Mouse (Mus musculus): ENCODE results near the gene Vmn1r18. TPM values are rescaled to one million over a fixed set of nuclear protein-coding genes. Genes with fewer than 3 reads are reported as not detected.
"Not testable (repeated sequence)": the region's sequence is repeated elsewhere in the genome, so short reads cannot be mapped to it uniquely, and the experiment has no call there.

Vmn1r18 gene
- not detected in 2 replicates for polyA plus RNA-seq (2016; fragmentation: Nextera tagmentation; extraction: Ambion mirVana)

- Histone ChIP-seq H3K36me3 (no peaks in the 10 kb centered on the region), H3K9ac (no peak within 1 kb of the TSS), H3K4me3 (no peak within 1 kb of the TSS), H3K27me3 (no peaks in the 10 kb centered on the region), H3K27ac (no peak within 1 kb of the TSS), H3K4me1 (no peaks in the 10 kb centered on the region), H3K4me2 (replicated peaks) (no peak within 1 kb of the TSS), H3K9me3 (no peaks in the 10 kb centered on the region)
- no peak for ATAC-seq (ENCODE audit: insufficient number of reproducible peaks, insufficient read depth, low FRiP score, low TSS enrichment)
Measured at GRCm38 (mm10) chr6:57395683-57396082, at the start of gene Vmn1r18. TSS of gene Vmn1r18 (minus strand) at chr6:57395783.

- no peaks in the 10 kb centered on the region for H3K27me3 ChIP-seq
- H3K9me3 ChIP-seq: no peaks in the 10 kb centered on the region
- 71% methylated on average over 1 of the region's 1 CpGs for WGBS
- no peak overlapping the region for H3K9ac ChIP-seq
- H3K27ac ChIP-seq: no peak overlapping the region
- no peak for ATAC-seq (ENCODE audit: insufficient number of reproducible peaks, insufficient read depth, low FRiP score, low TSS enrichment)
- no peak overlapping the region for H3K4me2 ChIP-seq (replicated peaks)
- no peaks in the 10 kb centered on the region for H3K36me3 ChIP-seq
- no peak overlapping the region for H3K4me3 ChIP-seq
- H3K4me1 ChIP-seq: no peaks in the 10 kb centered on the region
Measured at GRCm38 (mm10) chr6:57431196-57431595, 35.6 kb upstream of the Vmn1r18 start.

- no peaks in the 10 kb centered on the region for H3K27me3 ChIP-seq
- WGBS: 74% methylated on average over 1 of the region's 1 CpGs
Measured at GRCm38 (mm10) chr6:57428630-57429029, 33.0 kb upstream of the Vmn1r18 start, which contains the start of gene Vmn1r20. TSS of gene Vmn1r20 (plus strand) at chr6:57428930.

GRCm38 (mm10) chr6:57403480-57403879 is 7.9 kb upstream of the Vmn1r18 start, which contains the start of gene Vmn1r19:
TSS of gene Vmn1r19 (plus strand) at chr6:57403780.
- H3K36me3 ChIP-seq; H3K27ac ChIP-seq; H3K4me2 ChIP-seq (replicated peaks); H3K27me3 ChIP-seq; H3K4me1 ChIP-seq; H3K9ac ChIP-seq; H3K9me3 ChIP-seq; H3K4me3 ChIP-seq; ATAC-seq (ENCODE audit: insufficient number of reproducible peaks, insufficient read depth, low FRiP score, low TSS enrichment): not testable (repeated sequence)
- 64% methylated on average over 3 of the region's 3 CpGs for WGBS

More at GRCm38 (mm10) chr6:57428630-57429029, 33.0 kb upstream of the Vmn1r18 start, which contains the start of gene Vmn1r20:
- no peak within 1 kb of the TSS for H3K9ac ChIP-seq
- no peaks in the 10 kb centered on the region for H3K36me3 ChIP-seq
- ATAC-seq (ENCODE audit: insufficient number of reproducible peaks, insufficient read depth, low FRiP score, low TSS enrichment): no peak
- H3K4me3 ChIP-seq: no peak within 1 kb of the TSS
- H3K4me2 ChIP-seq (replicated peaks): no peak within 1 kb of the TSS
- no peaks in the 10 kb centered on the region for H3K4me1 ChIP-seq
- H3K27ac ChIP-seq: no peak within 1 kb of the TSS
- H3K9me3 ChIP-seq: no peaks in the 10 kb centered on the region

- no peak for ATAC-seq (ENCODE audit: insufficient number of reproducible peaks, insufficient read depth, low FRiP score, low TSS enrichment)
- H3K4me2 ChIP-seq (replicated peaks): no peak overlapping the region
- no peaks in the 10 kb centered on the region for H3K9me3 ChIP-seq
- no peaks in the 10 kb centered on the region for H3K27me3 ChIP-seq
- no peaks in the 10 kb centered on the region for H3K36me3 ChIP-seq
- no peak overlapping the region for H3K27ac ChIP-seq
- 81% methylated on average over 1 of the region's 1 CpGs for WGBS
- no peak overlapping the region for H3K9ac ChIP-seq
- H3K4me1 ChIP-seq: no peaks in the 10 kb centered on the region
- no peak overlapping the region for H3K4me3 ChIP-seq
Measured at GRCm38 (mm10) chr6:57367496-57367895, 28.1 kb downstream of the Vmn1r18 start.

- not testable (repeated sequence) for H3K4me2 ChIP-seq (replicated peaks); H3K27ac ChIP-seq; ATAC-seq (ENCODE audit: insufficient number of reproducible peaks, insufficient read depth, low FRiP score, low TSS enrichment); H3K9ac ChIP-seq; H3K4me1 ChIP-seq; H3K4me3 ChIP-seq; H3K36me3 ChIP-seq; H3K9me3 ChIP-seq; H3K27me3 ChIP-seq
- 89% methylated on average over 1 of the region's 1 CpGs for WGBS
Measured at GRCm38 (mm10) chr6:57365866-57366265, 29.7 kb downstream of the Vmn1r18 start.

- no peak for ATAC-seq (ENCODE audit: insufficient number of reproducible peaks, insufficient read depth, low FRiP score, low TSS enrichment)
- no peaks in the 10 kb centered on the region for H3K36me3 ChIP-seq
- H3K27ac ChIP-seq: no peak within 1 kb of the TSS
- no peak within 1 kb of the TSS for H3K4me3 ChIP-seq
- 83% methylated on average over 1 of the region's 1 CpGs for WGBS
- H3K9me3 ChIP-seq: no peaks in the 10 kb centered on the region
- H3K4me1 ChIP-seq: no peaks in the 10 kb centered on the region
- H3K4me2 ChIP-seq (replicated peaks): no peak within 1 kb of the TSS
- no peaks in the 10 kb centered on the region for H3K27me3 ChIP-seq
- no peak within 1 kb of the TSS for H3K9ac ChIP-seq
Measured at GRCm38 (mm10) chr6:57363627-57364026, 32.0 kb downstream of the Vmn1r18 start, which contains the start of gene Vmn1r17. TSS of gene Vmn1r17 (minus strand) at chr6:57363727.

- Histone ChIP-seq H3K27ac (no peak overlapping the region), H3K36me3 (no peaks in the 10 kb centered on the region), H3K4me2 (replicated peaks) (no peak overlapping the region), H3K4me1 (no peaks in the 10 kb centered on the region), H3K9ac (no peak overlapping the region), H3K9me3 (no peaks in the 10 kb centered on the region), H3K4me3 (no peak overlapping the region), H3K27me3 (no peaks in the 10 kb centered on the region)
- ATAC-seq (ENCODE audit: insufficient number of reproducible peaks, insufficient read depth, low FRiP score, low TSS enrichment): no peak
- WGBS: 81% methylated on average over 2 of the region's 2 CpGs
Measured at GRCm38 (mm10) chr6:57356864-57357263, 38.7 kb downstream of the Vmn1r18 start.

GRCm38 (mm10) chr6:57329394-57329793 is 66.2 kb downstream of the Vmn1r18 start, which contains the start of gene Vmn1r16:
TSS of gene Vmn1r16 (minus strand) at chr6:57329494.
- 76% methylated on average over 3 of the region's 3 CpGs for WGBS
- ATAC-seq (ENCODE audit: insufficient number of reproducible peaks, insufficient read depth, low FRiP score, low TSS enrichment): no peak
- Histone ChIP-seq H3K36me3 (no peaks in the 10 kb centered on the region), H3K27me3 (no peaks in the 10 kb centered on the region), H3K27ac (no peak within 1 kb of the TSS), H3K4me3 (no peak within 1 kb of the TSS), H3K4me1 (no peaks in the 10 kb centered on the region), H3K9me3 (no peaks in the 10 kb centered on the region), H3K9ac (no peak within 1 kb of the TSS), H3K4me2 (replicated peaks) (no peak within 1 kb of the TSS)

Other genes starting within 250 kb of the Vmn1r18 start
- not detected in 2 replicates for gene Vmn1r12, start 238.9 kb downstream of the Vmn1r18 start, polyA plus RNA-seq (2016; fragmentation: Nextera tagmentation; extraction: Ambion mirVana)
- gene Vmn1r13, start 192.5 kb downstream of the Vmn1r18 start, polyA plus RNA-seq (2016; fragmentation: Nextera tagmentation; extraction: Ambion mirVana): not detected in 2 replicates
- gene Vmn1r14, start 164.1 kb downstream of the Vmn1r18 start, polyA plus RNA-seq (2016; fragmentation: Nextera tagmentation; extraction: Ambion mirVana): not detected in 2 replicates
- gene Vmn1r15, start 137.8 kb downstream of the Vmn1r18 start, polyA plus RNA-seq (2016; fragmentation: Nextera tagmentation; extraction: Ambion mirVana): not detected in 2 replicates
- not detected in 2 replicates for gene Vmn1r16, start 66.3 kb downstream of the Vmn1r18 start, polyA plus RNA-seq (2016; fragmentation: Nextera tagmentation; extraction: Ambion mirVana)
- not detected in 2 replicates for gene Vmn1r17, start 32.1 kb downstream of the Vmn1r18 start, polyA plus RNA-seq (2016; fragmentation: Nextera tagmentation; extraction: Ambion mirVana)
- not detected in 2 replicates for gene Vmn1r19, start 8.0 kb upstream of the Vmn1r18 start, polyA plus RNA-seq (2016; fragmentation: Nextera tagmentation; extraction: Ambion mirVana)
- not detected in 2 replicates for gene Vmn1r20, start 33.1 kb upstream of the Vmn1r18 start, polyA plus RNA-seq (2016; fragmentation: Nextera tagmentation; extraction: Ambion mirVana)
- 4.3 and 5.2 TPM in 2 replicates for gene Ppm1k, start 139.7 kb upstream of the Vmn1r18 start, polyA plus RNA-seq (2016; fragmentation: Nextera tagmentation; extraction: Ambion mirVana)
- 1.9 and 2.5 TPM in 2 replicates for gene Herc6, start 185.2 kb upstream of the Vmn1r18 start, polyA plus RNA-seq (2016; fragmentation: Nextera tagmentation; extraction: Ambion mirVana)